Mouse (Mus musculus): Measurements from ENCODE around the gene Mosmo.

DNA sequence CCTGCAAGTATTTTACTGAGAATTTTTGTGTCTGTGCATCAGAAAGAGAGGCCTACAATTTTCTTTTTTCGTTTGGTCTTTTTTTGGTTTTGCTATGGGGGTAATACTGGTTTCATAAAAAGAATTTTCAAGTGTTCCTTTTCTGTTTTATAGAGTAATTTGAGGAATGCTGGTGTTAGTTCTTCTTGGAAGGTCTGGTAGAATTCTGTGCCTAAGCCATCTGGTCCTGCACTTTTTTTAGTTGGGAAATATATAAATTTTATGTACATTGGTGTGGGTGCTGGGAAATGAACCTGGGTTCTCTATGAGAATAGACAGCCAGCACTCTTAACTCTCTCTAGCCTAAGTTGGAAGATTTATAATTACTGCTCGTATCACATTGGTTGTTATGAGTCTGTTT, 34.7 kb downstream of the Mosmo start:
- TF ChIP-seq POLR2A (IDR thresholded peaks at IDR 0.05; ENCODE audit: low read depth, low read length): no peak
- TF ChIP-seq HCFC1 (IDR thresholded peaks at IDR 0.05; ENCODE audit: low read depth, low read length): no peak
- no peak for TF ChIP-seq EP300 (IDR thresholded peaks at IDR 0.05; ENCODE audit: low read length)
- no peak for TF ChIP-seq CTCF (conservative IDR thresholded peaks at IDR 0.05 in 1 of 2, IDR thresholded peaks at IDR 0.05 in 1 of 2; ENCODE audit: low read depth in 2 of 2, low read length in 2 of 2)
- TF ChIP-seq TBP (conservative IDR thresholded peaks at IDR 0.05; ENCODE audit: low read depth, low read length): no peak
- TF ChIP-seq JUND (conservative IDR thresholded peaks at IDR 0.05; ENCODE audit: low read depth, low read length): no peak
- TF ChIP-seq PAX5 (IDR thresholded peaks at IDR 0.05; ENCODE audit: low read length): no peak
- no peak for TF ChIP-seq ZNF384 (IDR thresholded peaks at IDR 0.05; ENCODE audit: low read depth, low read length)
- TF ChIP-seq RAD21 (IDR thresholded peaks at IDR 0.05; ENCODE audit: low read depth, low read length): no peak

All from CH12.LX (cell line).